Comparison of ENCODE assay signal across 12 mouse cellular contexts in the genomic region with DNA sequence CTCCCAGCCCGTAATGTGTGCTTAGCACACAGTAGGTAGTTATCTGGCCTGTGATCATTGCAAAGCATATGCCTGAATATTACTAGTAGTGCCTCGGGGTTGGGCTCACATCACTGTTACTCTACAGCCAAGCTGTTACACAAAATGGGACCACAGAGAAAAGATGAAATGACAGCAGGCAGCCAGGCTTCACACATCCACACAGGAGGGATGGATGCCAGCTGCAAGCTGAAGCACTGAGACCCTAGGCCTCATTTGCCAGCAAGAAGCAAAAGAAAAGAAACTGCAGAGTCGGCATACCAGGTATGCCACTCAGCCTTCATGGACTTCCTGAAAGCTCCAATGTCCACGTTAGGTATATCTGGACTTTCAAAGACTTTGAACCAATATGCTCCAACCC. TPM values are rescaled to one million over a fixed set of nuclear protein-coding genes. Genes with fewer than 3 reads are reported as not detected.
DNase-seq lines count a peak whose midpoint lies in the region; ATAC-seq and TF ChIP-seq lines count a peak whose summit lies in the region.
"Had no signal": no experiment of that assay in that cellular context is flagged by ENCODE, and none has a peak within 500 bp of the region (broad histone marks: within the 10 kb centered on the region; RNA-seq: fewer than 3 reads in every experiment).

No protein-coding gene starts in this region.

- 87% methylated on average over 4 of the region's 4 CpGs for WGBS in kidney, embryonic 15.5 days
- 80% methylated on average over 4 of the region's 4 CpGs for WGBS in forebrain, embryonic 12.5 days
- WGBS in hindbrain, embryonic 15.5 days = 66% methylated on average over 4 of the region's 4 CpGs
- 75% methylated on average over 4 of the region's 4 CpGs for WGBS in midbrain, postnatal 0 days

- H3K4me2 ChIP-seq in kidney, embryonic 15.5 days = peak overlapping the region; percentile 91; the same call in 1 of the 2 replicates
- peak overlapping the region; percentile 92 for H3K4me2 ChIP-seq in forebrain, embryonic 12.5 days
- peak overlapping the region; percentile 95 for H3K4me2 ChIP-seq in hindbrain, embryonic 15.5 days
- peak overlapping the region; percentile 92 for H3K4me2 ChIP-seq in midbrain, postnatal 0 days (ENCODE audit: low read depth, low read length, poor library complexity, severe bottlenecking)

- intact Hi-C loops in left cerebral cortex, adult 2 months (cut with DNase I) = no loop called here

- H3K9ac ChIP-seq in kidney, embryonic 15.5 days = no peak overlapping the region
- H3K9ac ChIP-seq in forebrain, embryonic 12.5 days = no peak overlapping the region
- no peak overlapping the region for H3K9ac ChIP-seq in hindbrain, embryonic 15.5 days
- no peak overlapping the region for H3K9ac ChIP-seq in midbrain, postnatal 0 days (replicated peaks; ENCODE audit: low read length, poor library complexity, severe bottlenecking)
- H3K9ac ChIP-seq: liver, embryonic 13.5 days had no signal

- peaks cover 50% of the 10 kb centered on the region for H3K36me3 ChIP-seq in kidney, embryonic 15.5 days
- H3K36me3 ChIP-seq in forebrain, embryonic 12.5 days (replicated peaks) = peaks cover 15% of the 10 kb centered on the region; the same call in 1 of the 2 replicates
- H3K36me3 ChIP-seq in hindbrain, embryonic 15.5 days = no peaks in the 10 kb centered on the region
- H3K36me3 ChIP-seq in midbrain, postnatal 0 days (ENCODE audit: insufficient read depth, low read length) = peaks cover 7% of the 10 kb centered on the region; the same call in 1 of the 2 replicates

- H3K27me3 ChIP-seq in kidney, embryonic 15.5 days = 0 out of 2 replicates have a peak, but pooled peaks cover 4% of the 10 kb centered on the region
- peaks cover 55% of the 10 kb centered on the region for H3K27me3 ChIP-seq in forebrain, embryonic 12.5 days
- no peaks in the 10 kb centered on the region for H3K27me3 ChIP-seq in hindbrain, embryonic 15.5 days
- H3K27me3 ChIP-seq in midbrain, postnatal 0 days (ENCODE audit: insufficient read depth, low read length) = peaks cover 4% of the 10 kb centered on the region; the same call in 1 of the 2 replicates
- H3K27me3 ChIP-seq: liver, embryonic 13.5 days had no signal

- H3K9me3 ChIP-seq in kidney, embryonic 15.5 days (replicated peaks) = no peaks in the 10 kb centered on the region
- H3K9me3 ChIP-seq in forebrain, embryonic 12.5 days = no peaks in the 10 kb centered on the region
- no peaks in the 10 kb centered on the region for H3K9me3 ChIP-seq in hindbrain, embryonic 15.5 days
- H3K9me3 ChIP-seq in midbrain, postnatal 0 days (ENCODE audit: low read length) = no peaks in the 10 kb centered on the region
- H3K9me3 ChIP-seq: liver, embryonic 13.5 days had no signal

- H3K4me3 ChIP-seq in kidney, embryonic 15.5 days (replicated peaks) = no peak overlapping the region
- H3K4me3 ChIP-seq in forebrain, embryonic 12.5 days (replicated peaks) = no peak overlapping the region
- no peak overlapping the region for H3K4me3 ChIP-seq in hindbrain, embryonic 15.5 days
- H3K4me3 ChIP-seq in midbrain, postnatal 0 days (ENCODE audit: low read depth, low read length) = no peak overlapping the region
- H3K4me3 ChIP-seq in left cerebral cortex, adult 2 months = no peak overlapping the region
- H3K4me3 ChIP-seq: heart, adult 2 months had no signal

- no peak for ATAC-seq in kidney, embryonic 15.5 days (replicated peaks; ENCODE audit: low FRiP score)
- no peak for ATAC-seq in forebrain, embryonic 12.5 days (ENCODE audit: low FRiP score)
- ATAC-seq in hindbrain, embryonic 15.5 days (ENCODE audit: low FRiP score, low read depth) = no peak
- no peak for ATAC-seq in midbrain, postnatal 0 days (ENCODE audit: low FRiP score)
- ATAC-seq in granulocyte monocyte progenitor cell, adult 5-6 weeks (replicated peaks; ENCODE audit: poor library complexity, severe bottlenecking) = no peak

- TF ChIP-seq CTCF in midbrain, postnatal 0 days (IDR thresholded peaks at IDR 0.05) = no peak
- no peak for TF ChIP-seq CTCF in left cerebral cortex, adult 2 months (IDR thresholded peaks at IDR 0.05)

- no peak overlapping the region for H3K27ac ChIP-seq in kidney, embryonic 15.5 days
- H3K27ac ChIP-seq in forebrain, embryonic 12.5 days = no peak overlapping the region
- H3K27ac ChIP-seq in hindbrain, embryonic 15.5 days (replicated peaks) = peak overlapping the region; percentile 51; the same call in 1 of the 2 replicates
- H3K27ac ChIP-seq in midbrain, postnatal 0 days (ENCODE audit: low read depth, low read length) = no peak overlapping the region
- no peak overlapping the region for H3K27ac ChIP-seq in left cerebral cortex, adult 2 months
- H3K27ac ChIP-seq: heart, adult 2 months; liver, embryonic 13.5 days had no signal

- peaks cover 39% of the 10 kb centered on the region for H3K4me1 ChIP-seq in kidney, embryonic 15.5 days
- peaks cover 21% of the 10 kb centered on the region for H3K4me1 ChIP-seq in forebrain, embryonic 12.5 days
- H3K4me1 ChIP-seq in hindbrain, embryonic 15.5 days (replicated peaks) = peaks cover 31% of the 10 kb centered on the region
- H3K4me1 ChIP-seq in midbrain, postnatal 0 days (ENCODE audit: insufficient read depth, low read length) = peaks cover 5% of the 10 kb centered on the region; the same call in 1 of the 2 replicates

- no peak for DNase-seq in kidney, postnatal 4 days
- no peak for DNase-seq in midbrain, postnatal 0 days (ENCODE audit: low spot score)
- no peak for DNase-seq in left cerebral cortex, adult 2 months (ENCODE audit: extremely low spot score in 1 of 2, low spot score in 2 of 2)
- DNase-seq: adrenal gland, postnatal 14 days; kidney, postnatal 14 days; liver, embryonic 13.5 days; thymus, postnatal 36 days had no signal

RNA-seq across cellular contexts. Expression of gene Sh2b3, which starts 9.6 kb away (rescaled TPM):
- 18.6 and 19.4 TPM in 2 replicates for polyA plus RNA-seq in kidney, embryonic 15.5 days (2015; fragmentation: Nextera tagmentation; extraction: Ambion mirVana)
- polyA plus RNA-seq in forebrain, embryonic 12.5 days (2016; fragmentation: Nextera tagmentation; extraction: Ambion mirVana) = 7.1 and 7.4 TPM in 2 replicates
- 8.0 TPM in 2 replicates for polyA plus RNA-seq in hindbrain, embryonic 15.5 days (2015; fragmentation: Nextera tagmentation; extraction: Ambion mirVana)
- total RNA-seq in midbrain, postnatal 0 days (2014; rRNA removed) = 21.5 and 23.8 TPM in 2 replicates
- polyA plus RNA-seq in midbrain, postnatal 0 days (2015; fragmentation: Nextera tagmentation; extraction: Ambion mirVana) = 5.9 and 6.4 TPM in 2 replicates
- 10 to 100 TPM; 21.2 to 27.5 TPM for total RNA-seq in left cerebral cortex, adult 2 months (2021)
- total RNA-seq in granulocyte monocyte progenitor cell, adult 5-6 weeks (2014; fragmentation: Nextera tagmentation) = 31.5 and 32.8 TPM in 2 replicates
- 11.9 and 12.5 TPM in 2 replicates for total RNA-seq in granulocyte monocyte progenitor cell, adult 5-6 weeks (2017)

RNA-seq across cellular contexts. Expression of gene Pheta1, which starts 20.9 kb away (rescaled TPM):
- polyA plus RNA-seq in kidney, embryonic 15.5 days (2015; fragmentation: Nextera tagmentation; extraction: Ambion mirVana) = 27.7 and 29.0 TPM in 2 replicates
- 44.6 and 48.1 TPM in 2 replicates for polyA plus RNA-seq in forebrain, embryonic 12.5 days (2016; fragmentation: Nextera tagmentation; extraction: Ambion mirVana)
- 40.3 and 42.0 TPM in 2 replicates for polyA plus RNA-seq in hindbrain, embryonic 15.5 days (2015; fragmentation: Nextera tagmentation; extraction: Ambion mirVana)
- total RNA-seq in midbrain, postnatal 0 days (2014; rRNA removed) = 46.1 and 49.7 TPM in 2 replicates
- 29.8 and 33.1 TPM in 2 replicates for polyA plus RNA-seq in midbrain, postnatal 0 days (2015; fragmentation: Nextera tagmentation; extraction: Ambion mirVana)
- 10 to 100 TPM in 1 of 2 experiments, 1 to 10 TPM in 1; 8.9 to 10.5 TPM for total RNA-seq in left cerebral cortex, adult 2 months (2021)
- total RNA-seq in granulocyte monocyte progenitor cell, adult 5-6 weeks (2014; fragmentation: Nextera tagmentation) = 0.62 and 2.6 TPM in 2 replicates
- 1.1 and 2.2 TPM in 2 replicates for total RNA-seq in granulocyte monocyte progenitor cell, adult 5-6 weeks (2017)
